Mouse (Mus musculus) right cerebral cortex, postnatal 14 days (tissue): ENCODE data around the gene Vps13c.

Experiments
- DNase-seq: peaks from one replicate; pipeline ENCODE4 v3.0.0; 2022

Vps13c gene

DNA sequence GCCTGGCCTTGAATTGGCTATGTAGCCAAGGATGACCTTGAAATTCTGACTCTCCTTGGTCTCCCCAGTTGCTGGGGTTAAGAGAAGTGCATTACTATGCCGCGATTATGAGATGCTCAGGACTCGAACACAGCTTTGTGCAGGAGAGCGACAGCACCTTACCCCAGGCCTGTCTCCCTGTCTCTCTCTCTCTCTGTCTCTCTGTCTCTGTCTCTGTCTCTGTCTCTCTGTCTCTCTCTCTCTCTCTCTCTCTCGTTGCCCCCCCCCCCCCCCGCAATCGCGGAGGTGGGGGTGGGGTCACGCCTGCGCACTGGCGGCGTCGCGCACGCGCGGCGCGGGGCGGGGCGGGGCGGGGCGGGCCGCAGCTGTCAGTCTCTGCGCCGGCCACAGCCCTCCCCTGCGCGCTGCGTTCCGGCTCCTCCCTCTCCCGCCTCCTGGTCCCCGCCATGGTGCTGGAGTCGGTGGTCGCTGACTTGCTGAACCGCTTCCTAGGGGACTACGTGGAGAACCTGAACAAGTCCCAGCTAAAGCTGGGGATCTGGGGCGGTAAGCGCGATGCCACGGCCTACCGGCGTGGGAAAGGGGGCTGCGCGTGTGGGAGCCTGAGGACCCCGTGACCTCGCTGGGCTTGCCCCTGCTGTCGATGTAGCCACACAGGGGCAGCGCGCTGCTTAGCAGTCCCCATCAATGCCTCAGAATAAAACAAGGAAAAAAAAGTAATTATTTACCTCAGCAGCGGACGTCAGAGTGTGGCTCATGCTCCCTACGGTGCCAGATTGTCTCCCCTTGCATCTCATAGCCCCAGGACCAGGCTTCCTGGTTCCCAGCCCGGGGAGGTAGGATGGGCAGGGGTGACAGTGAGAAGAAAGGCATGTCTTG lies at the start of gene Vps13c:
Gene Vps13c, plus strand, starts transcription at position 416 of the 879 bp plus-strand sequence.
- peak; percentile 79 for DNase-seq

DNA sequence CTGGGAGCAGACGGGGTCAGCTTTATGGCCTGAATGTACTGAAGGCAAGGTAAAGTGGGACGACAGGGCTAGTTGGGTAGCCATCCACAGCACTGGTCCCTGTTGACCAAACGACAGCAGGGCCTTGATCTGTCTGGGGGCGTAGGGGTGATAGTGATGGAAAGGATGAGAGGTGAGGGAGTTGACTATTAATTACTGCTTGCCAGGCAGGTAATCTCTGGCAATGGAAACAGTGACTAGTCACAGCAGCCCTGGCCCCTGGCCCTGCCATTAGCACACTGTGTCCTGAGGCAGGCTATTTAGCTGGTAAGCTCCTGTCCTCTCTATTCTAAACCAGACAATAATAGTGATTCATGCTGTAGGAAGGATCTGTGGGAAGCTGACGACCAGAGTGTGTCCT lies 47.8 kb upstream of the Vps13c start:
- DNase-seq = no peak

DNA sequence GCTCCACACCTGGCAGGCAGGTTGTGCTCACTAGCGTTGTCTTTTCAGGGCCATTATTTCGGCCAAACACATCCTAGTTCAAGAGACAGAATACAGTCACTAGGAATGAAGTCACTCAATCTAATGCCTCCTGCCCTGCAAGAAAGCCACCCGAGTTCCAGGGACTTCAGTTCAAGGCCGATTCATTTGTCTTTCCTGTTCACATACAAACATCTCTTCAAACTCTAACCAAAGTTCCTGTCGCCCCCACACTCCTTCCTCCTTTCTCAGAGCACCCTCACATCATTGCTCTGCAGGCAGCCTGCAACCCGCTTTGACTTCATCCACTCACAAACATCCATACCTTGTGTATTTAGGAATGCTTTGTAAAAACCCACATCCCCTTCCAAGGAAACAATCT lies 46.7 kb upstream of the Vps13c start:
- DNase-seq = no peak

DNA sequence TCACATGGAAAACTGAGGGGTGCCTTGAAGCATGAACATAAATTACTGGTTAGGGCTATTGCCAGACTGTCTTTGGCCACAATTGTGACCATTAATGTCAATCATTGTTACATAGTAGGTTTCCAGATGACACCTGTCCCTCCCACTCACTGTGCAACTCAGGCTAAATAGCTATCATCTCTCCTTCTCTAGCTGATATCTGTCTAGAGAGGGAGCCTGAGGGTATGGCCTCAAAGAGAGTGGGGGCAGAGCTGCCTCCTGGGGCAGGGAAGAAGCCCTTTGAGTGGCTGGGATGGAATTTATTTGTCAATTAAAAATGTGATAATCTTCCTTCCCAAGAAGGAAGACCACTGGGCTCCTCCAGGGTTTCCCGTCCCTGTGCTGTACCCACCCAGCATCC lies 46.0 kb upstream of the Vps13c start:
- no peak for DNase-seq

DNA sequence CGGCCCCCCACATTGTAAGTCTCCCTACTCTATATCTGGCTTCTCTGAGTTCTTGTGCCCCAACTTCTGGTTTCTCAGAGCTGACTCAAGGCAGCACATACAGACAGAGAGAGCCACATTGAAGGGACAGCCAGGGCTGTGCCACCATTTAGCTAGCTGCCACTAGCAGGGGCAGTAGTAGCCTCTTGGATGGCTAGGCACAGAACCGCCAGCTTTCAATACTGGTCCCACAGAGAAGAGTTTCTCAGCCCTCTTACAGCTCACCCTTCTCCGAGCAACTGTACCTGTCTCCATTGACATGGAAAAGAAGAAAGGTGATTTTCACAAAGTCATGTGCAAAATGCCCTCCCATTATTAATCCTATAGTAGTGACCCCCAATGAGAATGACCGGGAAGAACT lies 45.5 kb upstream of the Vps13c start:
- DNase-seq = no peak

DNA sequence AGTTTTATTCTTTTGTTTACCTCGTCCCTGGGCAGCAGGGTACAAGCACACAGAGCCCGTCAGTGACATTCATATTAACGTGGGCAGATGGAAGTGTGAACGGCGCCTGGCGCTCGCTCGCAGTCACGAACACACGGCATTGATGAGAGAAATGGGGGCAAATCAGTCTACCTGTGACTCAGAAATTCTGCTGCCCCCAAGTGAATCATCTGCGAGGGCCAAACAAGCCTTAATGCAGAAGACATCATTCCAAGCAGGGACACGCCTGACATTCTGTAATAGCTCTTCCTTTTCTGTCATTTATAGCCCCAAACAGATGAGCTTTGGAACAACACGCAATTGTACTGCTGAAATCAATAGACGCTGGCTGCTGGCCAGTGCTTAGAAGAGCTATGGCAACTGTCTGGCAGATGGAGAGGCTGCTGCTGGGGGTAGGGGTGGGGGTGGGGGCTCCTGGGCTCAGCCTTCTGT lies 45.0 kb upstream of the Vps13c start:
- peak; percentile 57 for DNase-seq

DNA sequence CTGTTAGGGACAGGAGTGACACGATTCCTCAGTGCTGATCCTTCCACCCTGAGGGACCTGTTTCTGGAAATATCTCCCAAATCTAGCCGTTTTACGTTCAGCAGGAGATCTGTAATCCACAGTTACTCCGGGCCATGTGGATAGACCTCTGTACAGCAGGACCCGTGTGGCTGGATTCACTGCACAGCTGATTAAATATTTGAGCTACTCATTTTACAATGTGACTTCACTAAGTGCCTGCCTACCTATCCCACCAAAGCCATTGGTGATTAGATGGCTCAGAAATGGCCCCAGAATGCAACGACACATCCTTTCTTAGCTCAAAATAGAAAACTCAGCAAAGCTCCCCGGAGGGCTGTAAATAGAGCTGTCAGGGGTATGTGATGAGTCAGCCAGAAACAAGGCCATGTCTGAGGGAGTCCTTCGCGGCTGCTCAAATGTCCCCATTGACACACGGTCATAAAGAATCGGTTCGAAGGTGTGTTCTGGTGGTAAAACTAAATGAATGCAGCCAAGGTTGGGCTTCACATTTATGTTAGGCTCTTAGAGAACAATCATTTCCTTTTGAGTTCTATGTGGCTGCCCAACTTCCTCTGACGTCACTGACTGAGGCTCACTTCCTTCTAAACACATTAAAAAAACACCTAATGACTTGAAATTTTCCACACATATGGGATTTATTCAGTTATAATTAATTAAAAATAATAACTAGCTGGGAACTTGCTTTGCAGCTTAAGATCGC lies 40.9 kb upstream of the Vps13c start:
- DNase-seq = no peak

DNA sequence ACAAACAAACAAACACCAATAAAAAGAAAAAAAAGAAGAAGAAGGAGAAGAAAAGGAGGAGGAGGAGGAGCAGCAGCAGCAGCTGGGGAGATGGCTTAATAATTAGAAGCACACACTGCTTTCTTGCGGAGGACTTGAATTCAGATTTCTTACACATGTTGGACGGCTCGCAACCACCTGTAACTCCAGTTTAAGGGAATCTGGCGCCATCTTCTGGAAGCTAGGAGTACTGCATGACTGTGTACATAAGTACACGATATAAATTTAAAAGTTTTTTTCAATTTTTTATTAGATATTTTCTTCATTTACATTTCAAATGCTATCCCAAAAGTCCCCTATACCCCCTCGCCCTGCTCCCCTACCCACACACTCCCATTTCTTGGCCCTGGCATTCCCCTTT lies 38.0 kb upstream of the Vps13c start:
- DNase-seq = peak; percentile 76

DNA sequence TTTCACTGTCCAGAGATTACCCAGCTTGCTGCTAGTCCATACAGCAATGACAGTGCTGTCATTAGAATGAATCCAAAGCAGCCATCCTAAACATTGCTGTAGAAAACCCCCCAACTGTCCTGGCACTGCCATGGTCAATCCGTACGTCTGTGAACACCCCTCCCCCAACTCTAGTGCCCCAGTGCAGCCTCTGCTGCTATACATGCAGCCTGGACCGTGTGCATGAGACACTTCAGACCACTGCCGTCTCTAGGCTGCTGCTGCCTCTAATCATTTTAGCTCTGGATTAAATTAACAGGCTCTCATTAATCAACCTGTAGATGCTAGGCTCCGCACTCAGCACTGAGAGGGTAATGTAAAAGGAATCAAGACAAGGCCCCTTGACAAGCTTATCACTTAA lies 33.2 kb upstream of the Vps13c start:
- DNase-seq = no peak

DNA sequence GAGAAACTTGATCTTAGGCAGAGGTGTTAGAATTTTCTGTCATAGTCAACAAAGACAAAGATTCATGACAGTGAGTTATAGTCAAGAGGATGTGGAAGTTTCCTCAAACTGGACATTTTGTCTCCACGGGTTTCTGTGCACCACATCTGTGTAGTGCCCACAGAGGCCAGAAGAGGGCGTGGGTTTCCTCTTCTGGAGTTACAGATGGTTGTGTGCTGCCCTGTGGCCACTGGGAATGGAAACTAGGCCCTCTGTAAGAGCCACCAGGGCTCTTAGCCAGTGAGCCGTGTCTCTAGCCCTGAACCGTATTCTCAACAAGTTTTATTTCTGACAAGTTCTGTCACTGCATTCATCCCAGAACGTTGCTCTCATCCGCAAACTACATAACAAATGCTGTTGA lies 29.7 kb upstream of the Vps13c start:
- DNase-seq = no peak

DNA sequence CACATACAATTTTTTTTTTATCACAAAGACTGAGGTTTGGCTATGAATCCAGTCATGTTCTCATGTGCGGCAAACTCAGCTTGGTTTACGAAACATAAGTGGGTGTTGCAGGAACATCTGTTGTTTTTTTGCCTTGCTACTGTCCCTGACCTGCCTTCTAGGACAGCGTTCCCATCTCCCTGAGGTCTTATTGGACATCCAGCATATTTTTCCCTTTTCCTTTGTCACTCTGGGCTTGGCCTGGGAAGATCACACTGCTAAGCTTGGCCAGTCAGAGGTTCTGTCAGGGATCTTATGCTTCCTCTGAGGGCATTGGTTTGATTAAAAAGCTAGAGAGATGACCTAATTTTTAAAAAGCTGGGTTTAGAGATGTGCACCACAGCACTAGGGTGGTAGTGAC lies 29.1 kb upstream of the Vps13c start:
- DNase-seq = no peak

DNA sequence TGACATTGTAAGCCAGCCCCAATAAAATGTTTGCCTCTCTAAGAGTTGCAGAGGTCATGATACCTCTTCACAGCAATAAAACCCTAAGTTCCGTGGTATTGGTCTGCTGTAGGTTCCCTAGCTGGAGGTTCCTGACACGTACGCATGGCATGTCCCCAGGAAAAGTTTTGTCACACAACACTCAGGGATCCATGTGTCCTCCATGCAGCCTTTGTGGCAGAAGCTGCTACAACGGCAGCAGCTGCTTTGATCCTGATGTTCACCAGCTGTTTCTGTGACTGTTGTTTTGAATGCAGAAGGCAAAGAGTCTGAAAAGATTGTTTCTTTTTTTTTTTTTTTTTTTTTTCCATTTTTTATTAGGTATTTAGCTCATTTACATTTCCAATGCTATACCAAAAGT lies 27.0 kb upstream of the Vps13c start:
- DNase-seq = no peak

DNA sequence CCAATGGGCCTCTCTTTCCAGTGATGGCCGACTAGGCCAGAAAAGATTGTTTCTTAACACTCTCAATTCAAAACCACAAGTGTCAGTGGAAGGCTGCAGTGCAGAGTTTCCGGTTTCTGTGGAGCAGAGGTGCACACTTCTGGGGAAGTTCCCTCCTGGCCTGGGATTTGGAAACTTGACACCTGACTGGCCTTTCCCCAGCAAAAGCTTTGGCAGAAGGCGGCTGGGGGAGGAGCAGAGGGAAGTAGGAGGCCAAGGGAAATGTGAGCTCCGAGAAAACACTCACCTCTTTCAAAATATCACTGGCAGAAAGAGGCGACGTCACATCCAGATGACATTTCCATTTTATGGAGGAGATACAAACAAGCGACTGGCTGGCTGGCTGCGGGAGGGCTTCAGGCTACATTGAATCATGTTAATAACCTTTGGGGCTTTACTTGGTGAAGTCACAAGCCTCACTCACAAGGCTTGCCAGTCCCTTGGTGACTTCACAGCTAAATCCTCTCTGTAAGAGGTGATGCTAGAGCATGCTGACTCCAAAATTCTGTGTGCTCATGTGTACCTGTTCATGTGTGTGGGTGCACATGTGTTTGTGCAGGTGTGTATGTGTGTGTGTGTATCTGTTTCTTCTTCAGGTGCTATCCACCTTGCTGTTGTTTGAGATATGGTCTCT lies 26.4 kb upstream of the Vps13c start:
- DNase-seq = no peak

DNA sequence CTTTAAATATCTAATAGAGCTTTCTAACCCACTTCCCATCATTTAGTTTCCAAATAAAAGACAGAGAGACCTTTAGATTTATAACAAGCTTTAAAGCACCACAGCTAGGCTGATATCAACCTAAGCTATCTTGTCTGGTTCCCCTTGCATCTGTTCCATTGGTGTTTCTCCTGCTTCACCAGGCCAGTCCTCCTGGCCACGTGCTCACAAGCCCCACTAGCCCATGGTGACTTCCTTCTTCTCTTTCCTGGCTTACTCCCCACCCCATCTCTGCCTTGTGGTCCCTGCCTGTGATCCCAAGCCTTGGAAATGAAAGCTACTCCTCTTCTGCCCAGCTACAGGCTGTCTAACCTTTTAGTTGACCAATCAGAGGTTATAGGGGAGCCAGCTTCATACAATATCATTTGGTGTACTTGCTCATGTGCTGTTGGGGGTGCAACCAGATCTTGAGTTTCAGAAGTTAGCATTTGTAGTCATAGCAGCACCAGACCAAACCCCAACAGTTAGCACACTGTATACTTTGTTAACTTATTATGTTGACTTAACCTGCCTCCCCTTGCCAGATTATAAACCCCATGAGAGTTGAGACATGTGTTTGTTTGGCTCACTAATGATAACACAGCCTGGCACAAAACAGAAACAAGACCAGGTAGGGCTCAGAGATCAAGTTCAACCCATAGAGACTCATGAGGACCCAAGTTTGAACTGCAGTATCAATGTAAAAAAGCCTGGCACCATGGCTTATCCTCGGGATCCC lies 23.8 kb upstream of the Vps13c start:
- DNase-seq = no peak

DNA sequence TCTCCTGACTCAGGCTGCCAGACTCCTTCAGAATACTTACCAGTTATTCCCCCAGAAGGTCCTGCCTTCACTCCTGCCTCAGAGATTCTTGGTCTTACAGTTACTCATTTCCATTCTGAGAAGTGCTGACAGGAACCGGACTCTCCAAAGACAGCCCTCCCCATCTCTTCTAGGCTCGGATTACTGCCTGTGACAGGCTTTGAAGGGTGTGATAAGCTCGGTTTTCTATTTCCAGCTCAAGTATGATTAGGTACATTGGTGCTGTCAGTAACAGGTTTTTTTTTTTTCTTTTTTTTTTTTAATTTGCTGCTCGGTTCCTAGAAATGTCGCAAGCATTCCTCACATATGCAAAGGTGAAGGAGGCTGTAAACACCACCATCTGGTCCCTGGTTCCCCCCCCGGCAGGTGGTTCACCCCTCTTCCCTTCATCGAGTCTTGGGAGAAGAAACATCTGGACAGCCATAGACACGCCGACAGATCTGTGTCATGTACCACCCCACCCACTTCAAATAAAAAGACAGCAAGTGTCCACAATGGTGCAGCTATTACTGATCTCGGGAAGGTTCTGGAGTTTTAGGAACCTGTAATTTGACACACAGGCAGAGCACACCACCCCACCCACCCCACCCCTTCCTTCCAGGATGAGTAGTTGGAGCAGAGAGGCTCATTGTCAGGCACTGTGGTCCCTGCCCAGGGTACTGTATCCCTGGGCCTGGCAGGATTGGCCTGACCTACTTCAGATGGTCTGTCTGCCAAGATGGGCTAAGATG lies 22.1 kb upstream of the Vps13c start:
- DNase-seq = no peak

DNA sequence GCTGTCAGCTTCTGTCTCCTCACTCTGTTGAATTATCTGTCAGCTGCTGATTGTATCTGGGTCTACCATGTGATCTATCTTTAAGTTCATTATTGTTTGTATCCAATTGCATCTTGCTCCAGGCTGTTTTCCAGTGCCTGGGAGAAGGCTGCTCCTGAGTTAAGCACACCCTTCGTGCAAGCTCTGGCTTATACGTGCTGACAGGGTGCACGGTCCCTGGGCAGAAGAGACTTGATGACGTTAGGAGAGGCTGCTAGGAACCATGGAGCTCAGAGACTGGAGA lies 21.6 kb upstream of the Vps13c start:
- DNase-seq = no peak

DNA sequence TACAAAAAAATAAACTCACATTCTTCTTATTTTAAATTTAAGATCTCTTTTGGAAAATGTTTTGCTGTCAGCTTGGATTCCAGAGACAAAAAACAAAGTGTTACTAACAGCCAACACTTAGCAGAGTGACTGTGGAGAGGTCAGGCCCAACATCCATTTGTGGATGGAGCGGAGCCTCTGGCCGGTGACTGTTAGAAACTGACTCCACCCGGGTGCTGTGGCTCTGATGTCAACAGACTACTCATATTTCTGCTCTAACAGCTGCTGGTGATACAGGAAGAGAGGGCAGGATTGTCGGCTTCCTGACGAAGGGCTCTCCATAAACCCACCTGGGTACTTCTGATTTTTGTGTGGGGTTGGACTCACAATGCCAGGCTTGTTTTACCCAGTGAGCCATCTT lies 17.1 kb upstream of the Vps13c start:
- no peak for DNase-seq

DNA sequence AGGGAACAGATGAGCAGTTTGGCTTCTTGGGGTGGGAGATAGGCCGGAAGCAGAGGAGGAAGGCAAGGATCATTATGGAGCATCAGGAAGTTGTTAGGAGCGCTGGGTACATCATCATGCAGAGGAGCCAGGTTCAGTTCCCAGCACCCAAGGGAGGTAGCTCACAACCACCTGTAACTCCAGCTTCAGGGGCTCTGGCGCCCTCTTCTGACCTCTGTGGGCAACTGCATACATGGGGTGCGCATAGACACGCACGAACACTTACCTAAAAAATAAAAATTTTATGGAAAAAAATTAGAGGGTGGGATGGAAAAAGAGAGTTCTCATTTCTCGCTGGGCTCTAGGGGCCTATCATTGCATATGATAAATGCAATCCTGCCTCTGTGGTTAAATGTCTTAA lies 14.7 kb upstream of the Vps13c start:
- no peak for DNase-seq

DNA sequence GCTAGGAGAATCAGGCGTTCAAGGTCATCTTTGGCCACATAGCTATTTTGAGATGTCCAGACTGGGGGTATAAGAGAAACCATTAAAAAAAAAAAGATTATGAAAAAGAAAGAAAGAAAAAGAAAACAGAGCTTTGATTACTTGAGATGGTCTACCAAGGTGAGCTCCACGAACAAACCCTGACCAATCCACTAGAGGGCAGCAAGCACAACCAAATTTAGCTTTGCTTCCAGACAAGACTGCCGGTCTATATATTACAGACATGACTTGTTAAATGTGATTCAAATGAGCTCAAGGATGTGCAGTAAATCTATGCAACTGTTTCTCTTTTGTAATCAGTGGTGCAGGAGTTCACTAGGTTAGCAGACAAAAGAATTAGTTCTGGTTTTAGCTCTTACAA lies 12.0 kb upstream of the Vps13c start:
- peak; percentile 48 for DNase-seq

DNA sequence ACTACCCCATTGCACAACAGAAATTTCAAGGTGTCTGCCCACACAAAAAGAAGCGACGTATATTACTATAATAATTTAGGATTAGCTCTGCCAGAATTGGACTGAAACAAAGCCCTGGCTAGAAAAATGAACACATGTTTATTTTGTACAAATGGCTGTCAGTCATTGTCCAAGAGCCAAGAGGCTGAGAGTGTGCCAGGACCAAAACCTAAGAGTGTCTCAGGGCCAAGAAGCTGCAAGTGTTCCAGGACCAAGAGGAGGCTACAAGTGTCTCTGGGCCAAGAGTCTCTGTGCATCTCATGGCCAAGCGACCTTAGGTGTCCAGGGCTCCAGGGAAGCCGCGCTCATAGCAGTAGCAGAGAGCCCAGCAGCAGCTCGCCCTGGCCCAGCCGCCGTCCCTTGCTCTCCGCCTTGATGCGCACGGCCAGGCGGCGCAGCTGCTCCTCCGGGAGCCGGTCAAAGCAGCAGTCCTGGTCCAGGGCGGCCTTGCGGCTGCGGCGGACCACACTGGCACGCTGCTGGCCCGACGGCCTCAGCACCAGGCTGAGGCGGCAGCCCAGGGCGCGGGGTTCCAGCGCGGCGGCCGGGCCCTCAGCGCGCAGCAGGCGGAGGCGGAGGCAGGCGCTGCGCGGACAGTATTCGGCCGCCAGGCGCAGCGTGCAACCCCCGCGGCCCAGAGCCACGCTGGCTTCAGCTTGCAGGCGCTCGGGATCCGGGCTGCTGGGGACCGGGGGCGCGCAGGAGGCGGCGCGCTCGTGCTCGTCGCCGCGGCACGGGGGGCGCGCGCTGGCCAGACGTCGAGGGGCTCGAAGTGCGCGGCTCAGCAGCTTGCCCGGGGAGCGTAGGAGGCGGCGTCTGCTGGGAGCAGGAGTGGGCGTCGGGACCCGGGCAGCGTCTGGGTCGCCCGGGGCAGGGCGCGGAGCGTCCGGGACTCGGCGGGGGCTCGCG lies 9.5 kb upstream of the Vps13c start:
- DNase-seq = peak; percentile 64

DNA sequence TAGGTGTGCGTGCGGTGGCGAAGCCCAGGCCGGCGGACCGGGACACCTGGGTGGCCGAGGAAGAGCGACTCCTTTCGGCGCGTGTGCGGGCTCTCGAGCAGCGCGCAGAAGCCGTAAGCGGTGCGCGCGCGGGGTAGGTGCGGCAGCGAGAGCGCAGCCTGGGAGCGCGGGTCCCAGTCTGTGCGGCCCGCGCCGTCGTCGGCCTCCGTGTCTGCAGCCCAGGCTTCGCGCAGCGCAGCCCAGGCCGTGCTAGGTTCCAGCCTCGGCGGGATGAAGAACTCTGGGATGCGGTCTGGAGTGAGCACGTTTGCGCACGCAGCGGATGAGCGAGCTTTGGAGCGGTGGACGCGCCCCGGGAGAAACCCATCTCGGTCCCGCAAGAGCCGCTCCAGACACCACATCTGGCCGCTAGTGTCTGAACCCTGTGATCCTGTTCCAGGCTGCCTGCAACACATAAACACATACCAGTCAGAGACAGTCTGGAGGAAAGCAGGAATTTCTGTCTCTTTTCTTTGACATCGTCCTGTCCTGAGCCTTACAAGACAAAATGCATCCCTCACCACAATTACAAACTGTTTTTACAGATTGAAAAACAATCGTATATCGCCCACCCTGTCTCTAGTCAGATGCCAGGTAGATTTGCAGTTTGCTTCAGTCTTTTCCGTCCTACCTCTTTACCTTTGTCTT lies 8.7 kb upstream of the Vps13c start:
- peak; percentile 34 for DNase-seq
